Mouse (Mus musculus): Measurements from ENCODE around the gene Ccdc9. TPM values are rescaled to one million over a fixed set of nuclear protein-coding genes. Genes with fewer than 3 reads are reported as not detected.
"Not testable (repeated sequence)": the region's sequence is repeated elsewhere in the genome, so short reads cannot be mapped to it uniquely, and the experiment has no call there.

Ccdc9 gene
- total RNA-seq, 2 experiments from 2014 or later = 30.7 to 35.3 TPM

DNA sequence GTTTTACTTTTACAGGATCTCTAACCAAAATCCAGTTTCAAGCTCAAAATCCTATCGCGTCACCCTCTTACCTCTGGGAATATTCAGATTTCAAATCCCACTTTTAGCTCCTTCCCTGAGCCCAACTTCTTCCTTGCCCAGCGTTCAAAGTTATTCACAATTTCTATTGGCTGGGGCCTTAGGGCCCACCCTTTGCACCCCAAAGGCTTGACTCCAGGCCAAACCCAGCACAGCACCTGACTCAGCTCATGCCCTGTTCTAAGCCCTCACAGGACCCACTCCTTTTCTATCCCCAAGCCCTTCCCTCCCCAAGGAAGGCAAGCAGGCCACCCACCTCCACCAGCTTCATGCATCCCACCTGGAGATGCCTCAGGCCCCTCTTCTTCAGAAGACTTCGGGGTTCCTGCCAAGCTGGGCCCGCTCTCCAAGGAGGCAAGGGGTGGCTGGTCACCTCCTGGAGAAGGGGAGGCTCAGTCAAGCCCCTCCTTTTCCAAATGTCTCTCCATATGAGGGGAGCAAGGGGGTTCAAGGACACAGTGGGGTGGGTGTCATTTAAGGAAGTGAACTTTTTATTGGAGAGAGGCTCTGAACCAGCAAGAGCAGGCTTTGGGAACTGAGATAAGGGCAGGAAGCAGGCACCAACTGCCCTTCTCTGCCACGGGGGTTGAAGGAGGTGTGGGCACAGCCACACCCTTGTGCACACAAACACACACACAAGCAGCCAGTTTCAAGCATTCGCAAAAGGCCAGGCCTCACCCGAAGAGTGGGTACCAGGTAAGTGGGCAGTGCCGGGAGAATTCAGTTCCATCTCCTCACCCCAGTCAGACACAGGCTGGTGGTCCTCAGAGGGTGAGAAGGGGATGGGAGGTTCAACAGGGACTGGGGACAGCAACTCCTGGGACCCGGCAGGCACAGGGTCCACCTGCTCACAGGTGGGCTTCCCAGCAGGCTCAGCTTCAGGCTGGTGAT lies 11.4 kb downstream of the Ccdc9 start:
- intact Hi-C loops (cut with DNase I) = loop anchor here (10.0 kb wide), 1 partner anchor 330 kb away; the partner anchor contains the start of gene Nop53
- no peak for DNase-seq (ENCODE audit: low spot score)

DNA sequence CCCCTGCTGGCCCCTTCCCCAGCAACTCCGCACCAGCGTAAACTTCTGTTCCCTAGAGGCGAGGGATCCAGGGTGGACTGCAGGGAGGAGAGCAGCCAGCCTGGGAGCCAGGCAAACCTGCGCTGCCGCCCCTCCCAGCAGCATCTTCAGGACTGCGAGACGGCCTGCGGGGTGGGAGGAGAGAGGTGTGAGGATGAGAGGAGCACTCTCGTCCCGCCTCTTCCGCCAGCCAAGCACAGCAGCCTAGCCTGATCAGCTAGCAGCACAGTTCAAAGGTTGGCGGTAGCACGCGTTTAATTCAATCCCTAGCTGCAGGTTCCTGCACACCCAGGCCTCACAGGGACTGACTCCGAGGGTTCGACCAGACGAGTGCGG lies 12.8 kb downstream of the Ccdc9 start:
- intact Hi-C loops (cut with DNase I) = loop anchor here (10.0 kb wide), 1 partner anchor 329 kb away; the partner anchor contains the start of gene Nop53
- peak; percentile 62 for DNase-seq (ENCODE audit: low spot score)

DNA sequence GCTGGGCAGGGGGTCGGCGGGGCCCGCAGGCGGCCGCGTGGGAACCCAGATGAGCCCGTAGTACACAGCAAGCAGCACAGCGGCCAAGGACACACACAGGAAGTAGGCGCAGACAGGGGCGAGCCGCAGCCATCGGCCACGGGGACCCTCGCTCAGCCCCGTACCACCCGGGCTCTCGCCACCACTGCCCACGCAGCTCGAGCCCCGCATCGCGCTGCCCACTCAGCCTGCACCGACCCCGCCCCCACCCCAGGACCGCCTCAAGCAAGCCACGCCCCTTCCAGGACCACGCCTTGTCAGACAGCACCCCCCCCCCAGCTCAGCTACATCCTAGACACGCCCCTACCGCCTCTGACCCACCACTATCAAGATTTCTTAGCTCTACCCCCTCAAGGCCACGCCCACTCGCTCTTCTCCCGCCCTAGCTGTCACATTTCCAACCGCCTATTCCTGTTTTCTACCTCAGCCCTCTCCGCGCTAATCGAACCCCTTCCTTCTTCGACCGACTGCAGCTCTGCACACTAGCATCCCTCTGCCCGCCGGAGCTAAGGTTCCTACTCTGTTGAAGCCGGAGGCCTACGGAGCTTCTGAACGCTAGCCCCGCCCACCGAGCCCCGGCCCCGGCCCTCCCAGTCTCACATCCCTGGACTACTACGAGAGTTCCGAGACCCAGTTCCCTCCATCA lies 13.4 kb downstream of the Ccdc9 start, which contains the start of gene Inafm1:
TSS of gene Inafm1 (minus strand) at position 537 of the 685 bp plus-strand sequence.
- intact Hi-C loops (cut with DNase I) = loop anchor here (10.0 kb wide), 1 partner anchor 328 kb away; the partner anchor contains the start of gene Nop53
- DNase-seq (ENCODE audit: low spot score) = peak; percentile 76

DNA sequence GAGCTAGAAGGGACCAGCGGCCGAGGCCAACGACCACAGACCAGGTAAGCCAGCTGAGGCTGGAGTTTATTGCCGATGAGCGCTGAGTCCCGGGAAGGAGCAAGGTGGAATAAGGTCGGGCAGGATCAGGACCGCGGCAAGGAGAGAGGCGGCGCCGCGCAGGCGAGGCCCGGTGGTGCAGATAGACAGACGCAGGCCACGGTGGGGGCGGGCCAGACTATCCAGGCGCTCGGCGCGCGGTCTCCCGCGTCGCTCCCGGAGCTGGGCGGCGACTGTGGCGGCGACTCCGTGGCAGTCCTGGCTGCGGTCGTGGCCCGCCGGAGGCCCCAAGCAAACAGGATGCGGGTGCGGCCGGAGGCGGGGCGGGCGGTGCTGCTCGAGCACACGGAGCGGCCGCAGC lies 13.9 kb downstream of the Ccdc9 start:
- intact Hi-C loops (cut with DNase I) = loop anchor here (10.0 kb wide), 1 partner anchor 328 kb away; the partner anchor contains the start of gene Nop53
- peak; percentile 27 for DNase-seq (ENCODE audit: low spot score)

DNA sequence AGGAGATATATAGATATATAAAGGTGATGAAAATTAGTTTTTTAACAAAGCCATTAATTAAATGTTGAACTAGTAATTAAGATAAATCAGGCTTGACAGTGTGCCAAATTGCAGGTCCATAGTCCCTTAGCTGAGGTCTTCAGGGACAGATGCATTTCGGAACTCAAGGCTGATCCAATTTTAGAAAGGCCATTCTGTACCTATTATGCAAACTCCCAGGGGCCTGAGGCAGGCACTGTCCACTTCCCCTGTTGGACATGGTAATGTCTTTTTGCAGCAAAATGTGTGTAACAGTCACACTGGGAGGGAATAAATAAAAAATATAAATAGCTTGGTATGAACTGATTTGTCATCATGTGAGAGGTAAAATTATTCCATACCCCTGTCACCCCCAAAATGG lies 15.5 kb downstream of the Ccdc9 start:
- DNase-seq (ENCODE audit: low spot score) = no peak
- intact Hi-C loops (cut with DNase I) = loop anchor here (10.0 kb wide), 1 partner anchor 326 kb away; the partner anchor contains the start of gene Nop53

DNA sequence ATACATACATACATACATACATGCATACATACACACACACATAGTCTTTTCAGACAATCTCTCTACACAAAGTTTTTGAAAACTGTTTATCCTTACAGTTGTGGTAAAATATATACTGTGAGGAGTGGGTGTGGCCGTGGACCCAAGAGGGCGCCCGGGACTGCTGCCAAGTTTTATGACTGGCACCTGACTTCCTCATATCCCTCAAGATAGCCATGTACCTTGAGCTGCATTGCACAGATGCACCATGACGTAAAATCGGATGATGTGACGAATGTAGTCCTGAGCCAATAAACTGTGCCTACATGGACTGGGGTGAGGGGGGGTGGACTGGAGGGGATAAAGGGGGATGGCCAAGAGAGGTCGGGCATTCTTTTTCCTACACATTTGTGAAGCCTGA lies 20.0 kb downstream of the Ccdc9 start:
- intact Hi-C loops (cut with DNase I); DNase-seq (ENCODE audit: low spot score): not testable (repeated sequence)

DNA sequence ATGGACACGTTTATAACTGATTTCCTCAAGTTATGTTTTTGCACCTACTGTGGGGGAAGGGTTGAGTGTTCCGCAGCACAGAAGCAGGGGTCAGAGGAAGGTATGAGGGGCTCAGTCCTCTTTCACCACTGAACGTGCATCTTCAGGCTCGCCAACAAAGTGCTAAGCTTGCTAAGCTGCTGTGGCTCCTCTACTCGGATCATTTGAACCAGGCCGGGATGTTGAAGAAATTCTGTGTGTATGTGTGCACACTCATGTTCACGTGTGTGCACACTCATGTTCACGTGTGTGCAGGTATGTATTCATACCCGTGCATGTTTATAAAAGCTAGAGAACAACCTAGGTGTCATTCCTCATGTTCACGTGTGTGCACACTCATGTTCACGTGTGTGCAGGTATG lies 20.7 kb downstream of the Ccdc9 start:
- DNase-seq (ENCODE audit: low spot score) = no peak
- intact Hi-C loops (cut with DNase I) = no loop called here

DNA sequence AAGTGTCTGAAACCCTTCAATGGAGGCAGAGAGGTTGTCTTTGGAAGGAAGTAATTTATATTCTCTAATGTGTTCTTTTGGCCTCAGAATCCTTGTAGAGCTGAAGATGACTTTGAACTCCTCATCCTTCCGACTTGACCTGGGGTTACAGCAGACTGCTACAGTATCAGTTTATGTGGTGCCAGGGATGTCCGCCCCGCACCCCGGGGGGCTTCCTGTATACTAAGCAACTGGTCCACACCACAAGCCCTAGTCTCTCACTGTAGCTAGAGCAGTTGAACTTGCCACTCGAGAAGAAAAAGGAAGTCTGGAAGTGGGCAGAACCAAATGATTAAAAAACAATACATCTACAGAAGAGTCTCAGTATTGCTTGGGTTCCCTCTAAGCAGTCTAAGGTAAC lies 22.8 kb downstream of the Ccdc9 start:
- DNase-seq (ENCODE audit: low spot score) = no peak
- intact Hi-C loops (cut with DNase I) = loop anchor here (1.0 to 5.0 kb wide), 3 partner anchors 52 to 167 kb away; partner anchors contain the start of gene Napa

DNA sequence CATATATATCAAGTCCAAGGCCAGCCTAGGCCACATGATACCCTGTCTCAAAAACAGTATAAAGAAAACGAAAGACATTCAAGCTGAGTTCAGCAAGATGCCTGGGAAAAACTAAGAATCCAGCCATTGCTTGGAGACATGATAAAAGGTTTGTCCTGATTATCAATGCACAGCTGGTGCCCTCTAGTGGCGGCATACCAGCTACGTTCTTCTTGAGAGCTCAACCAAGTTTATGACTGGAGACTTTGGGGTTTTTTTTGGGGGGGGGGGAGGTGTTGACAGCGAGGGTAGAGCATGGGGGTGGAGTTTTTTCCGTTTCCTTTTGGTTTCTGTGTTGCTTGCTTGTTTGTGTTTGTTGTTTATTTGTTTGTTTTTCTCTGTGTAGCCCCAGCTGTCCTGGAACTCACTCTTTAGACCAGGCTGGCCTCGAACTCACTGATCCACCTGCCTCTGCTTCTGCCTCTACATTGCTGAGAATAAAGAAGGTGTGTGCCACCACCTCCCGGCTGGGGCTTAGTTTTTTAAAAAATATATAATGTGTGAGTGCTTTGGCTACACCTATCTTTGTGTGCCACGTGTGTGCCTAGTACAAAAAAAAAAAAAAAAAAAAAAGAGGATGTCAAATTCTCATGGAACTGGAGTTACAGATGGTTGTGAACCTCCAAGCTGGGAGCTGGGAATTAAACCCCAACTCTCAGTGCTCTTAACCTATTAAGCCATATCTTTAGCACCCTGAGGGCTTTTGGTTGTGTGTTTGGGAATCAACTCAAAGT lies 23.4 kb downstream of the Ccdc9 start:
- DNase-seq (ENCODE audit: low spot score) = no peak
- intact Hi-C loops (cut with DNase I) = loop anchor here (1.0 to 5.0 kb wide), 3 partner anchors 51 to 166 kb away; partner anchors contain the start of gene Napa

DNA sequence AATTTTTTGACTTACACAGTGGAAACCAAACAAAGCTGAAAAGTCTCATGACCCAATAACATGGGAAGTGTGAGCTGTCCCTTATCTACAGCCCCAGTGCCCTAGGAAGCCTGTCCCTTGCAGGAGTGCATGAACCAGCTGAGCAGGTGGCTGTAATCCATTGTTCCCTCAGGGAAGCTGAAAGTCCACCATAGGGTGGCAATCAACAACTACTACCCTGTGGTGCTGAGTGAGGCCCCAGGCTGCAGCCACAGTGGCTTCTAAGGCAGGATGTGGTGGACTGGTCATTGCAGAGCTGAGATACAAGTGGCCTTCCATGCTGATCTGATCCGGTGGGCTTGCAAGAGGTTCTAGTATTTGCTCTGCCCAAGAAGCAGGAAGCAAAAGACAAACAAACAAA lies 25.5 kb downstream of the Ccdc9 start:
- no peak for DNase-seq (ENCODE audit: low spot score)
- intact Hi-C loops (cut with DNase I) = loop anchor here (5.0 kb wide), 2 partner anchors 49 to 164 kb away; partner anchors contain the start of gene Napa

DNA sequence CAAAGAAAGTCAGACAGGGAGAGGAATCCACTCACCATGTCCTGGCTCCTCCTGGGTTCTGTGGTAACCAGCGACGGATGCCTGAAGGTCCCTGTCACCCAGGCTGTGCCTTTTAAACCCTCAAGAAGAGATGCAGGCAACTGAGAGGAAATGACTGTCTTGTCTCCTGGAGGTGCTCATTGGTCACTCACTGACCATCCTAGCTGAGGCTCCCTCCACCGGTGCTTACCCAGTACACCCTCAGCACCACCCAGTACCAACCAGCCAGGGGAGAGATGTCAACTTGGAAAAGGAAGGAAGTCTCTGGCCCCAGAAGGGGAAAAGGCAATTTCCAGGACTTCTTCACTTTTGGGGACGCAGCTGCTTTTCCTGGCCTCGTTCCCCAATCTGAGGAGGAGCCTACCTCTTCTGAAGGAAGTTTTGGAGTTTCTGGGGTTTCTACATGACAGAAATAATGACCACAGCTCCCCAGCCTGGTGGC lies 27.4 kb downstream of the Ccdc9 start, which contains the start of gene C5ar1:
TSS of gene C5ar1 (minus strand) at position 431 of the 481 bp plus-strand sequence.
- intact Hi-C loops (cut with DNase I) = no loop called here

DNA sequence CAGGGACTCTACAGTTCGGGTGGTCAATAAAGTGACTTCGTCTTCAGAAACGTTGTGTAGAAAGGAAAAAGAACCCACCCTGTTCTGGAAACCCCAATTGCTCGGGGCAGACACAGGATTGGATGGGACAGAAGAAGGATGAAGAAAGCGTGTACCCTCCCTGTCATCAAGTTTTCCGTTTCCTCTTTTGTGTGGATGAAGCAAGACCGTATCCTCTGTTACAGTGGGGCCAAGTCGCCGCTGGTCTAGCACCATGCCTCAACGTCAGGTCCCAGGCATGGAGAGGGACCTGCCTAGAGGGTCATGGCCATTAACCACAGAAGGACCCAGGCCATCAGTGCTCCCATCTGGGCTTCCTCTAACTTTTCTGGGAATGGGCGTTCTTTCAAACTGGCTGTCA lies 28.8 kb downstream of the Ccdc9 start:
- intact Hi-C loops (cut with DNase I) = no loop called here
- no peak for DNase-seq (ENCODE audit: low spot score)

More for the DNA sequence above, 27.4 kb downstream of the Ccdc9 start, which contains the start of gene C5ar1:
- no peak for DNase-seq (ENCODE audit: low spot score)

DNA sequence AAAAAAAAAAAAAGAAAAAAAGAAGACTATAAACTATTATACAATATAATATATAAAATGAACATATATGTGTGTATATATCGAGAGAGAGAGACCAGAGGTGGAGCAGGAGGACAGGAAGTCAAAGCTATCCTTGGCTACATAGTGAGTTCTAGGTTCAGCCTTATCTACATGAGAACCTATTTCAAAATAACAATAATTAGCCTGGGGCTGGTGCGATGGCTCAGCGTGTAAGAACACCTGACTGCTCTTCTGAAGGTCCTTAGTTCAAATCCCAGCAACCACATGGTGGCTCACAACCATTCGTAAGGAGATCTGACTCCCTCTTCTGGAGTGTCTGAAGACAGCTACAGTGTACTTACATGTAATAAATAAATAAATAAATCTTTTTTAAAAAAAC lies 30.6 kb downstream of the Ccdc9 start:
- DNase-seq (ENCODE audit: low spot score); intact Hi-C loops (cut with DNase I): not testable (repeated sequence)

DNA sequence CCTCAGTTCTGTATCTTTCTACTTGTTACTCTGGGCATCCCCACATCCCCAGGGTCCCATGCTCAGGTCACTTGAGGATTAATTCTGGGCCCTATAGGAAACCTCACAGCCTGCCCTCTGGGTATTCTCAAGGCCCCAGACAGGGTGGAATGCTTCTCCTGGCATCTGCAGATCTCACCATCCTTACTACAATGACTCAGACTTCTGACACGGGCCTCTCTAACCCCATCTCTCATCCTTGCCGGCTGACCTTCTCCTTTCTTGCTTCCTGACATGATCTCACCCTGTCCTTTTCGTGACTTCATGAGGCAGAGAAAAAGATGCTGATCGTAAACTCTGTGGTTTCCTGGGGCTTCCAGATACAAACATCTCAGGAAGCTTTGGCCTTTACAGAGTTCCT lies 32.4 kb downstream of the Ccdc9 start:
- intact Hi-C loops (cut with DNase I) = no loop called here
- no peak for DNase-seq (ENCODE audit: low spot score)

DNA sequence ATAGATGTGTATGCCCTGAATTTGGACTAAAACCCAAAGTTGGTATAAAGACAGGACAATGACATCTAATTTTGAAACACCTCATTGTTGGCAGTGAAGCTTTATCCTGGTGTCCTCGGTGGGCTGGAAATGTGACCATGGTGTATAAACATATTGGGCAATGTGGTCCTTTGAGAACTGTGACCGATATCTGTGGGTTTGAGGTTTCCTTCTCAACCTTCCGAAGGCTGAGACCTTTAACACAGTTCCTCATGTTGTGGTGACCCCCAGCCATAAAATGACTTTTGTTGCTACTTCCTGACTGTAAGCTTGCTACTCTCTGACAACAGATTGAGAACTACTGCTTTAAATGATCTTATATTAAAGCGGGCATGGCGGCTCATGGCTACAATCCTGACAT lies 35.9 kb downstream of the Ccdc9 start:
- intact Hi-C loops (cut with DNase I) = no loop called here
- no peak for DNase-seq (ENCODE audit: low spot score)

DNA sequence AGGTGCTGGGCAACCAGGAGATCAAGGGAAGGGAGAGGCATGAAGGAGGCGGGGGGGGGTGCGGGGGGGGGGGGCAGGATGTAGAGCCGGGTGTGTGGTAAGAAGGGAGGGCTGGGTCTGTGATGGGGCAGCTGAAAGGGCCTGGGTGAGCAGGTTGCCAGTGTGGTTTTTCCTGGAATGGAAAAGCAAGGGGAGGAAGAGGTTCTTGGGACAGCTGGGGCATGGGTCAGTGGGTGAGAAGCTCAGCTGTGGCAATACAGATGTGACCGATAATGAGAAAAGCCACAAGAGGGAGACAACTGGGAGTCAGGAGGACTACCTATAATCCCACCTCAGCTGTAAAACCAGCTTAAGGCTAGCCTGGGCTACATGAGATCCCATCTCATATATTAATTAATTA lies 40.6 kb downstream of the Ccdc9 start:
- intact Hi-C loops (cut with DNase I) = no loop called here

DNA sequence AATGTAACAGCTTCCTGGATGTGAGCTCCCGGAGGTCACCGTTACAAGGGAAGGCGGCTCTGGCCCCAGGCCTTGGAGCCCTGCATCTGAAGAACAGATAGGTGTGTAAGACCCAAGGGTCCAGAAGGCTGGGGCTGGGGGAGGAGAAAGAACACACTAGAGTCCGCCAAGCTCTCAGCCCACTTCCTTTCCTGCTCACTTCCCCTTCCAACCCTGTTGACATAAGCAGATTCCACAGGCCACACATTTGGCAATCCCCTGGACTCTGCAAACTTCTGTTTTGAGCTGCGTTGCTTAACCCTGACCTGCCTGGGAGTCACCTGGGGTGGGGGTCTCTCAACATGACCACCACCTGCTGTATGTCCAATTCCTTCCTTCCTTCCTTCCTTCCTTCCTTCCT lies 42.5 kb downstream of the Ccdc9 start, which contains the start of gene C5ar2:
TSS of gene C5ar2 (minus strand) at position 88 of the 400 bp plus-strand sequence.
- no peak for DNase-seq (ENCODE audit: low spot score)
- intact Hi-C loops (cut with DNase I) = no loop called here

More for the DNA sequence above, 40.6 kb downstream of the Ccdc9 start:
- DNase-seq (ENCODE audit: low spot score) = no peak

DNA sequence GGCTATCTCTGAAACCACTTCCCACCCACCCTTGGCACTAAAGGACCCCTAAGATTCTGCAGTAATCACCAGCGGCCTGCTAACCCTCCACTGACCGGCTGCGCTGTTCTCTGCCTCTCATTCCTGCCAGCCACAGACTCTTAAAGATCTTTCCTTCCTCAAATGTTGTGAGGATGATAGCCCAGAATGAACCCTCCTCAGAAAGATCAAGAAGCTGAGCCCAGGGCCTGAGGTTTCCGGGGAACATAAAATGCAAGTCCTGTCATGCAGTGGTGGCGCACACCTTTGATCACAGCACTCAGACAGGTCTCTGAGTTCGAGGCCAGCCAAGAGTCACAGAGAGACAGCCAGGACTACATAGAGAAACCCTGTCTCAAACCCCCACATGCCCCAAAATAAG lies 44.4 kb downstream of the Ccdc9 start:
- intact Hi-C loops (cut with DNase I) = no loop called here
- DNase-seq (ENCODE audit: low spot score) = no peak

DNA sequence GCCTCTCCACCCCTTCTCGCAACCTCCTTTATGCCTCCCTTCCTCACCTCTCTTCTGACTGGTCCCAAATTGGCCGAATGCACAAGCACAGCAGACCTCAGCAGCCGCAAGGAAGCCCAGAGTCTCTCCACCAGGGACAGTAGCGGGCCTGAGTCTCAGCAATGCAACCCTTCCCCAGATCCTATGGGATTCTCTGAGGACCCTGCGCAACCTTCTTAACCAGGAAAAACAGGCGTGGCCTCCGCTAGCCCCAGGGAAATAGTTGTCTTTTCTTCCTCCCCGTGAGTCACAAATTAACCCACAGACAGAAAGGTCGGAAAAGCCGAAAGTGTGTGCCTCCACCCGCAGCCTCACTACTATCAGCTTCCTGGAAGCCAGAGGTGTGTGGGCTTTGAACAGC lies 44.8 kb downstream of the Ccdc9 start:
- DNase-seq (ENCODE audit: low spot score) = no peak
- intact Hi-C loops (cut with DNase I) = no loop called here

Data from heart, postnatal 25 days (tissue).